Mouse (Mus musculus) cerebellum, adult 2 months (tissue): Measurements from ENCODE around the gene Ccnb3. TPM values are rescaled to one million over a fixed set of nuclear protein-coding genes. Genes with fewer than 3 reads are reported as not detected.

Experiments
- DNase-seq, 2 experiments: peaks; one replicate each; pipeline ENCODE4 v3.0.0; 2021
- H3K27ac ChIP-seq: fragments of 200-500 bp; 2 replicates; pipeline ENCODE4 v1.5.1; 2012; ENCODE audit warnings: low read length, control low read depth, inconsistent platforms; ENCODE audit not compliant: insufficient read depth
- H3K27me3 ChIP-seq: fragments of 200-500 bp; 2 replicates; pipeline ENCODE4 v1.6.1; 2012; ENCODE audit warnings: inconsistent platforms, mild to moderate bottlenecking, low read length, moderate library complexity; ENCODE audit not compliant: control insufficient read depth, insufficient read depth
- H3K4me1 ChIP-seq: fragments of 200-500 bp; 2 replicates; pipeline ENCODE4 v1.6.1; 2011; ENCODE audit warnings: low read length; ENCODE audit not compliant: control insufficient read depth, insufficient read depth
- H3K4me3 ChIP-seq: fragments of 200-500 bp; replicated peaks from 2 replicates; pipeline ENCODE3; 2011; ENCODE audit warnings: mild to moderate bottlenecking, low read depth, low read length, control low read depth; ENCODE audit not compliant: insufficient read depth
- CTCF ChIP-seq: fragments of 200-500 bp; IDR thresholded peaks from 2 replicates; pipeline ENCODE4 v1.5.1; 2011; ENCODE audit warnings: low read depth, mild to moderate bottlenecking, control low read depth, low read length, moderate library complexity, borderline replicate concordance; ENCODE audit not compliant: insufficient read depth
- POLR2A ChIP-seq: fragments of 200-500 bp; IDR thresholded peaks from 2 replicates; pipeline ENCODE4 v1.6.1; 2011; ENCODE audit warnings: low read length, control low read depth, borderline replicate concordance; ENCODE audit not compliant: insufficient read depth
- WGBS: fragments of 180-500 bp; shearing (Covaris S2); methylation state at CpG from one replicate; pipeline ENCODE4 v1.1.7; 2018; 5-methylcytosine and 5-hydroxymethylcytosine counted together
- polyA plus RNA-seq: library from polyadenylated mRNA; depleted of rRNA; stranded (reverse); fragments of >200 nt; gene quantifications from 2 replicates; pipeline ENCODE4 v1.2.3, GENCODE M21; 2012; rRNA removed

The Ccnb3 gene
- polyA plus RNA-seq, 1 experiment = not detected

DNA sequence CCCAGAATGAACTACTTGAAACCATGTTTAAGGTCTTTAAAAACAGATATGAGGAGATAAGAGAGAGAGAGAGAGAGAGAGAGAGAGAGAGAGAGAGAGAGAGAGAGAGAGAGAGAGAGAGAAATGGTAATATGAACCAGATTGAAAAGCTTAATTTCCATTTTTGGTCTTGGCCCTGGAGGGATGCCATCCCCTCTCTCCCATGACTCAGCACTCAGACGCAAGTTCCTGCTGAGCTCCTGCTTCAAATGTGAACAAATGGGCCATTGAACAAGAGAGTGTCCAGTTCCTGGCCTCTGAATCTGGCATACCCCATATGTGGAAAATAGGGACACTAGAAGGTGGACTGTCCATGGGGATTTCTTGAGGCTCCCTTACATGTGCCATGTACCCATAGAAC lies 69.5 kb downstream of the Ccnb3 start:
- Histone ChIP-seq H3K4me3 (no peak overlapping the region), H3K4me1 (no peaks in the 10 kb centered on the region), H3K27ac (no peak overlapping the region), H3K27me3 (no peaks in the 10 kb centered on the region)
- 33% methylated on average over 1 of the region's 1 CpGs for WGBS
- no peak for TF ChIP-seq CTCF
- TF ChIP-seq POLR2A = no peak
- DNase-seq = no peak

DNA sequence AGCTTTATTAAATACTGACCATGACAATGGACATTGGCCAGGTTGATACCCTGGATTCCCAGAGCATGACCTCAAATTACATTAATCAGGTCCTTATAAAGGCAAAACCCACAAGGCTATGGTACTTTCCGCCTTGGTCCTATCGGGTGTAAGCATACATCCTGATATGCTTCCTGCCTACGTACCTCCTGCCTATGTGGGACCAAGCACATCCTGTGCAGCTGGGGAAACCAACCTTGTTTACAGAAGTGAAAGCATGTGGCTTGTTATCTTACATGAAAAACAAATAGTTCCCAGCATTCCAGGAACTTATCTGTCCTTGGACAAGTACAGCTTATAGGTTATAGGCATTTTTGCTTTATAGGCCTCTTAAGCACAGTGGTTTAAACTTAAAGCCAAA lies 72.8 kb downstream of the Ccnb3 start:
- DNase-seq = no peak
- Histone ChIP-seq H3K4me3 (no peak overlapping the region), H3K27me3 (no peaks in the 10 kb centered on the region), H3K27ac (no peak overlapping the region), H3K4me1 (no peaks in the 10 kb centered on the region)
- TF ChIP-seq CTCF (no peak), POLR2A (no peak)
- WGBS = 88% methylated on average over 3 of the region's 3 CpGs

Other genes starting within 250 kb of the Ccnb3 start
- not detected in 2 replicates for gene Akap4, start 25.9 kb upstream of the Ccnb3 start, polyA plus RNA-seq